Mouse (Mus musculus) heart, adult 2 months (tissue): ENCODE data around the gene Taf13.

ENCODE experiments used
- CTCF ChIP-seq: fragments of 200-600 bp; IDR thresholded peaks from 2 replicates; pipeline ENCODE4 v1.8.1; 2022; ENCODE audit warnings: antibody characterized with exemption, mild to moderate bottlenecking, moderate library complexity
- POLR2A ChIP-seq: fragments of 200-500 bp; IDR thresholded peaks from 2 replicates; pipeline ENCODE4 v1.6.1; 2011; ENCODE audit warnings: mild to moderate bottlenecking, low read depth, low read length, control low read depth; ENCODE audit not compliant: insufficient read depth

GRCm38 (mm10) chr3:108570813-108571212 lies 685 bp upstream of the Taf13 start:
- TF ChIP-seq CTCF (no peak), POLR2A (no peak)
